Mouse (Mus musculus) midbrain, embryonic 16.5 days (tissue): ENCODE measurements at regions not wholly inside any gene's neighbourhood (a gene's known extent, or its start where the extent isn't known, plus 50 kb on each side); places are given as distances from the start of the nearest gene placed in this dataset.

ENCODE experiments used
- ATAC-seq: fragments of 200-750 bp; cut with Nextera tagmentation; 2 replicates; pipeline ENCODE4 v1.8.0; 2017; ENCODE audit warnings: moderate TSS enrichment
- H3K27ac ChIP-seq: fragments of 300-500 bp; sonication (generic); 2 replicates; pipeline ENCODE4 v1.5.1; 2014; ENCODE audit warnings: mild to moderate bottlenecking, low read length, mixed read lengths
- H3K27me3 ChIP-seq: fragments of 300-500 bp; sonication (generic); 2 replicates; pipeline ENCODE4 v1.6.1; 2014; ENCODE audit warnings: low read depth, low read length, mixed read lengths; ENCODE audit not compliant: control insufficient read depth, insufficient read depth
- H3K36me3 ChIP-seq: fragments of 300-500 bp; sonication (generic); 2 replicates; pipeline ENCODE4 v1.6.1; 2014; ENCODE audit warnings: mild to moderate bottlenecking, low read length, moderate library complexity, mixed read lengths; ENCODE audit not compliant: control insufficient read depth, insufficient read depth
- H3K4me1 ChIP-seq: fragments of 300-500 bp; sonication (generic); 2 replicates; pipeline ENCODE4 v1.6.1; 2014; ENCODE audit warnings: mild to moderate bottlenecking, low read length, mixed read lengths; ENCODE audit not compliant: control insufficient read depth, insufficient read depth
- H3K4me2 ChIP-seq: fragments of 300-500 bp; sonication (generic); 2 replicates; pipeline ENCODE4 v1.6.1; 2014; ENCODE audit warnings: mild to moderate bottlenecking, low read length, mixed read lengths
- H3K4me3 ChIP-seq: fragments of 300-500 bp; sonication (generic); 2 replicates; pipeline ENCODE4 v1.5.1; 2014; ENCODE audit warnings: low read depth, mild to moderate bottlenecking, low read length, moderate library complexity, mixed read lengths
- H3K9ac ChIP-seq: fragments of 300-500 bp; sonication (generic); 2 replicates; pipeline ENCODE4 v1.6.1; 2014; ENCODE audit warnings: low read depth, low read length, mixed read lengths
- H3K9me3 ChIP-seq: fragments of 300-500 bp; sonication (generic); replicated peaks from 2 replicates; pipeline ENCODE4 v1.6.1; 2014; ENCODE audit warnings: mild to moderate bottlenecking, low read length, mixed read lengths; ENCODE audit not compliant: control insufficient read depth, poor library complexity, severe bottlenecking
- WGBS: fragments of 180-500 bp; shearing (Covaris S2); extraction: QIAGEN DNeasy Blood & Tissue Kit; methylation state at CpG from one replicate; pipeline ENCODE4 v1.1.7; 2014; 5-methylcytosine and 5-hydroxymethylcytosine counted together

DNA sequence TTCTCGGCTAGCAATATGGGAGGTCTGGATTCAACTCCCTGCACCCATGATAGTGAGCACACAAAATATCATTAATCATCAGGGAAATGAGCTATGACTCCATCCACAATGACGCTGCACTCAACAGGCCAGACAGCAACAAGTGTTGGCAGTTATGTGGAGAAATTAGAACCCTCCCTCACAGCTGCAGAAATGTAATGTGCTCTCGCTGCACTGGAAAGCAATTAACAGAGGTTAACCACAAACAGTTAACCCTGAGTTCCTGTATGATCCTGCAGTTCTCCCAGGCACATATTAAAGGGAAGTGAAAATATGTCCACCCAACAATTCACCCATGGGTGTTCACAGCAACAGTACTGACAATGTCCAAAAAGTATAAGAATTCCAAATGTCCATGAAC, 54.0 kb upstream of the Jade2 start:
- H3K4me3 ChIP-seq: no peak overlapping the region

GRCm38 (mm10) chr11:51915656-51916032, 51.8 kb upstream of the Cdkn2aipnl start:
- Histone ChIP-seq H3K9me3 (no peaks in the 10 kb centered on the region), H3K4me1 (peaks cover 8% of the 10 kb centered on the region), H3K4me2 (peak overlapping the region; percentile 50), H3K27ac (no peak overlapping the region), H3K36me3 (no peaks in the 10 kb centered on the region), H3K4me3 (no peak overlapping the region), H3K9ac (peak overlapping the region; percentile 51; the same call in 1 of the 2 replicates), H3K27me3 (no peaks in the 10 kb centered on the region)
- WGBS: 19% methylated on average over 8 of the region's 8 CpGs
- ATAC-seq: no peak

More for the DNA sequence above, 54.0 kb upstream of the Jade2 start:
- Histone ChIP-seq H3K9me3 (no peaks in the 10 kb centered on the region), H3K27ac (no peak overlapping the region), H3K27me3 (no peaks in the 10 kb centered on the region), H3K36me3 (no peaks in the 10 kb centered on the region), H3K4me1 (peaks cover 6% of the 10 kb centered on the region), H3K4me2 (no peak overlapping the region), H3K9ac (no peak overlapping the region)
- 92% methylated on average over 3 of the region's 3 CpGs for WGBS
- ATAC-seq: no peak

GRCm38 (mm10) chr11:51916033-51916929, 51.2 kb upstream of the Cdkn2aipnl start:
- Histone ChIP-seq H3K9ac (peak overlapping the region; percentile 51; the same call in 1 of the 2 replicates), H3K27me3 (no peaks in the 10 kb centered on the region), H3K4me3 (peak overlapping the region; percentile 20), H3K4me2 (peak overlapping the region; percentile 50), H3K27ac (peak overlapping the region; percentile 42; the same call in 1 of the 2 replicates), H3K36me3 (no peaks in the 10 kb centered on the region), H3K9me3 (no peaks in the 10 kb centered on the region), H3K4me1 (peaks cover 8% of the 10 kb centered on the region)
- no peak for ATAC-seq
- WGBS: 1% methylated on average over 29 of the region's 29 CpGs
